Mouse (Mus musculus) megakaryocyte, embryonic 14.5 days (primary cell): ENCODE measurements around the gene Ikzf2. TPM values are rescaled to one million over a fixed set of nuclear protein-coding genes. Genes with fewer than 3 reads are reported as not detected.

Source experiments
- H3K27me3 ChIP-seq: replicated peaks from 2 replicates; pipeline ENCODE3; 2012; ENCODE audit warnings: inconsistent platforms
- H3K36me3 ChIP-seq: replicated peaks from 2 replicates; pipeline ENCODE3; 2012; ENCODE audit warnings: low read length, inconsistent platforms, mixed read lengths
- H3K4me1 ChIP-seq: 2 replicates; pipeline ENCODE4 v1.6.1; 2012; ENCODE audit warnings: inconsistent platforms
- H3K4me3 ChIP-seq: replicated peaks from 2 replicates; pipeline ENCODE3; 2012; ENCODE audit warnings: moderate library complexity, mild to moderate bottlenecking, inconsistent platforms
- H3K9me3 ChIP-seq: 2 replicates; pipeline ENCODE4 v1.6.1; 2012; ENCODE audit warnings: inconsistent platforms
- FLI1 ChIP-seq: IDR thresholded peaks from 2 replicates; pipeline ENCODE4 v1.6.1; 2012; ENCODE audit warnings: low read length, inconsistent platforms, mixed read lengths
- GATA1 ChIP-seq: IDR thresholded peaks from 3 replicates; pipeline ENCODE4 v1.6.1; 2012; ENCODE audit warnings: mixed read lengths, low read length, inconsistent platforms, borderline replicate concordance
- polyA plus RNA-seq: library from polyadenylated mRNA; stranded (reverse); fragments of >175 nt; gene quantifications from 2 replicates; pipeline ENCODE4 v1.2.3, GENCODE M21; 2012; ENCODE audit warnings: low replicate concordance; ENCODE audit not compliant: insufficient read depth

Gene Ikzf2
- polyA plus RNA-seq, 1 experiment: 1.7 TPM

DNA sequence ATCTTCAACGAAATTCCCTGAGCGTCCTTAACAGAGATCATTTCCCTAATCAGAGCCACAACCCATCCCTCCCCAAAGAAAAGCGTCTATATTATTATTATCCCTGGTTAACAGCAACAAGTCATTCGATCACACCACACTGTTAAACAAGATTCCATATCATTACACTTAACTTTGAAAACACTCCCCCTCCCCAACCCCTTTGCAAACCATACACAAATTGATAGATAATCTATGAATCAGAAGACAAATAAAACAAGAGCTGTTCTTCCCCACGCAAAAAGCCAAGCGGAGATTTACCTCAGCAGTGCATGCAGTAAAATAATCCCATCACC, 337 bp downstream of the Ikzf2 start:
- peaks cover 24% of the 10 kb centered on the region for H3K4me1 ChIP-seq
- no peak for TF ChIP-seq FLI1
- no peak for TF ChIP-seq GATA1

DNA sequence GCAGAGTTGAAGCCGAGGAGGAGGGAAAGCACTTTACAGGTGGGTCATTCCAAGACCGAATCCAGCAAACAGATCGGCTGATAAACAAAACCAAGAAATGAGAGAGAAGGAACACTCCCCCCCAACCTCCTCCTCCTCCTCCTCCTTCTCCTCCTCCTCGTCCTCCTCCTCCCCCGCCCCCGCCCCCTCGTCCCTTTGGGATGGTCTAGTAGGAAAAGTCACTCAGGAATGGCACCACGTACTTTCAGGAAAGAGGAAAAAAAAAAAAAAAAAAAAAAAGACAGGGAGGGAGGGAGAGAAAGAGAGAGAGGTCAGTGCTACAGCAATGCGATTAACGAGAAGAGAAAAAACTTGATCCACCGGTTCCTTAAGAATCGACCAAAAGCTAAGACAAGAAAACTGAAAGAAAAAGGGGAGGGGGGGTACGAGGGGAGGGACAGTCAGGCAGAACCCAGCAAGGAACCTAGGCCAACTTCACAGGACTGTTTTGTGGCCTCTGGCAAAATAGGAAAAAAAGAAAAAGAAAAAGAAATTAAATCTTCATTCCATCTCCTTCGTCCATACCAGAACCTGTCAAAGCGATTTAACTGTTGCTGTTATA, 1.1 kb downstream of the Ikzf2 start:
- H3K4me1 ChIP-seq: peaks cover 27% of the 10 kb centered on the region
- TF ChIP-seq FLI1 (no peak), GATA1 (no peak)
- no peaks in the 10 kb centered on the region for H3K36me3 ChIP-seq
- peak overlapping the region; percentile 92 for H3K4me3 ChIP-seq
- H3K9me3 ChIP-seq: no peaks in the 10 kb centered on the region
- no peaks in the 10 kb centered on the region for H3K27me3 ChIP-seq

More for the DNA sequence above, 337 bp downstream of the Ikzf2 start:
- peak overlapping the region; percentile 92 for H3K4me3 ChIP-seq
- no peaks in the 10 kb centered on the region for H3K9me3 ChIP-seq
- H3K36me3 ChIP-seq: no peaks in the 10 kb centered on the region
- H3K27me3 ChIP-seq: no peaks in the 10 kb centered on the region

DNA sequence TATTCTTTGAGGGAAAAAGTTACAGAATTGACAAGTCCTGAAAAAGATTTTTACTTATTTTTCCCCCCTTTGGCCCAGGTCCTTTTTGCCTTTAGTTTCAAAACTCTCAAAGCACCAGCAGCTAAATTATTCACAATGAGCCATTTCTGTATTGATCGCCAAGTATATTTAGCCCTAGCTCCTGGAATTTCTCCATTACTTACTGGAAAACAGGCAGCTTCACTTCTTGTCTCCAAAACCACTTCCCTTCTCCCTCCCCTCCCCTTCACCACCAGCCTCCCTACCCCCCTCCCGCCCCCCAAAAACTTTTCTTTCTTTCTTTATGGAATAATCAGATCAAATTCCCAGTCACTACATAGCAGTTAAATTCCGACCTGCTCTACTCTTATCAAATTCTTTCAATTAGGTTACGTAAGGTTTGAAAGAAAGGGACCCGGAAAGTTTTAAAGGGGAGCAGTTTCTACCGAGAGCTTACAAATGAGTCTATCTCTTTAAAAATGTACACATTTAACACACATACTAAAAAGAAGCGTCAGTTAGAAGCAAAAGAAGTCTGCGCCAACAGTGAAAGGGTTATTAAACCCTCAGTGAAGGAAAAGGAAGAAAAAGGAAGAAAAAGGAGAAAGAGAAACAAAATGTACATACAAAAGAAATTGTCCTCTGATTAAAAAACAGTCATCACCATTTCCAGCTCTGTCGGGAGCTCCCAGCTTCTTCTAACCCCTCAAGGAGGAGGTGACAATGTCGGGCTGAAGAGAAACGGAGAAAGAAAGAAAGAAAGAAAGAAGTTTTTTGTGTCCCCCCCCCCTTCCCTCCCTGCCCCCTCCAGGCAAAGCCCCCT, 1.8 kb downstream of the Ikzf2 start:
- H3K9me3 ChIP-seq: no peaks in the 10 kb centered on the region
- no peaks in the 10 kb centered on the region for H3K36me3 ChIP-seq
- TF ChIP-seq FLI1 (no peak), GATA1 (no peak)
- H3K4me1 ChIP-seq: peaks cover 35% of the 10 kb centered on the region
- H3K27me3 ChIP-seq: no peaks in the 10 kb centered on the region
- peak overlapping the region; percentile 92 for H3K4me3 ChIP-seq

DNA sequence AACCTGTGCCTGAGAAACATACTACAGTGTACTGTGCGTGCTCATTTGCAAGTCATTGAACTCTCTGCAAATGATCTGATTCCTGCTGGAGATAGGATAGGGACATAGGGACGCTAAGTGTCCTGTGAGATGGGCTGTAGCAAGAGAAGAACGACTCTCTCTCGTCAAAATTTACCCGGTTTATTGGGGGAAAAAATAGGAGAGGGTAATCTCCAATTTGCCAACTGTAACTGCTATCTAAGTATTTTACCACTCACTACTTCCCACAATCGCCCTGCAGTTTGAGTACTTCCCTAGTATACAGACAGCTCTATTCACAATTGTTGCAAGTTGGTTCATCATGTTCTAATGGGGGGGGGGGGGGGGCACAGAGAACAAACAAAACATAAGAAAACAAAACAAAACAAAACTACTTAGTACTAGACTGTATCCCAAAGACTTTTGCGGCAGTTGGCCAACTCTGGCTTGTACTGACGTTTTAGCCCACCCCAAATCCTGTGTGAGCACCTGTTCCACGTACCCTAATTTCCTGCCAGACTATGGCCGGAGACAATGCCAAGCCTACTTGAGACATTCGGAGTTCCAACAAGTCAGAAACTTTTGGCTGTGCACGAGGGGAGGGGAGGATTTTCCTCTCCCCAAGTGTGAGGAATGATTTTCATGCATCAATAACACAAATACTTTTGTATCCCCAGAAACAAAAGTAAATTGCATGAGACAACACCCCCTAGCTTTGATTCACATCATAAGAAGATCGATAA, 2.6 kb downstream of the Ikzf2 start:
- no peaks in the 10 kb centered on the region for H3K9me3 ChIP-seq
- H3K36me3 ChIP-seq: no peaks in the 10 kb centered on the region
- TF ChIP-seq GATA1 (no peak), FLI1 (no peak)
- peaks cover 43% of the 10 kb centered on the region for H3K4me1 ChIP-seq
- H3K27me3 ChIP-seq: no peaks in the 10 kb centered on the region
- H3K4me3 ChIP-seq: peak overlapping the region; percentile 92

DNA sequence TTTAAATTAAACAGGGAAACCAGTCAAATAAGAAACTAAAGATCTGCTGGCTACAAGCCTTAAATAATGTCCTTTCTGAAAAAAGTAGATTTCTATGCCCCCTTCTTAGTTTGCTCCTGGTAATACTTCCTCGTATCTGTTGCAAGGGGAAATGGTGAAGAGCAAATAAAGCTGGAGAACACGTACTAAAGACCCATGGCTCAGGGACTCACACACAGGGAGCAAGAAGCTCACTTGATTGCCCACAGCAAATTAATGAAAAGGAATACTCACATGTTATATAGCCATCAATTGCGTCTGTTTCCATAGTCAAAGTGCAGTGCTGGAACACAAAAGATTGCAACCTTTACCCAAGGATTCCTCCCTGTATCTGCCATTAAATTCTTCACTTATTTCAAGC, 3.2 kb downstream of the Ikzf2 start:
- Histone ChIP-seq H3K4me3 (peak overlapping the region; percentile 92), H3K36me3 (peaks cover 3% of the 10 kb centered on the region), H3K27me3 (no peaks in the 10 kb centered on the region), H3K9me3 (no peaks in the 10 kb centered on the region), H3K4me1 (peaks cover 46% of the 10 kb centered on the region)
- TF ChIP-seq GATA1 (no peak), FLI1 (no peak)

DNA sequence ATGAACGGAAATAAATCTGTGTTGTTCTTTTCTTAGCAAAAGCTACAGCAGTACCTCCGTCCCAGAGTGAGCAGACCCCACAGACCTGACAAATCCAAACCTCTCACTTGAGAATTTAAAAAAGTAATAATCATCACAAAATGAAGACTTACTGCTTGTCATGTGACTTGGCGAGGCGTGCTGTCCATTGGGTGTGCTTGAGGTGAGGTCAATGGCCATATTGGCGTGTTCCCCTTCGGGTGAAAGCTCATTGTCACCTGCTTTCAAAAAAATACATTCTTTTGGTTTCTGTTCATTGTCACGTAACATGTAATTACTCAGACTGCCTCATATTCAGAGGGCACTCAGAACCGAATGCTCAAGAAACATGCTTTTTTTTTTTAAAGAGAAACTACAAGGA, 4.0 kb downstream of the Ikzf2 start:
- peak overlapping the region; percentile 90 for H3K4me3 ChIP-seq
- peaks cover 51% of the 10 kb centered on the region for H3K4me1 ChIP-seq
- no peaks in the 10 kb centered on the region for H3K27me3 ChIP-seq
- no peaks in the 10 kb centered on the region for H3K9me3 ChIP-seq
- H3K36me3 ChIP-seq: peaks cover 3% of the 10 kb centered on the region
- no peak for TF ChIP-seq FLI1

DNA sequence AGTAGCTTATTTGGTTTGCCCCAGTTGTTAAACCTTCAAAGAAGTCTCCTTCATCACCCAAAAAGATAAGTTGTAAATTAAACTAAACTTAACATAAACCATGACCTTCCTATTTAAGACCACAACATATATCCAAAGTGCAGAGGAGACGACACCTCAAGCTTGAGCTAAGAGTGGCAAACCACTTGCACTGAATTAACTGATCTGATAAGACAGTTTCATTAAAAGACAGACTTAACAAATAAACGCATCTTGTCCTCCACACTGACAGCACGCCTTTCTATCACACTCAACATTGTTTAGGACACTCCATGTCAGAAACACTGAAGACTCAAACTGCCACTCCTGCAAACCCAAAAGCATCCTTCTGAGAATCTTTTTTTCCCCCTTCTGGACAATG, 4.8 kb downstream of the Ikzf2 start:
- peak overlapping the region; percentile 48 for H3K4me3 ChIP-seq
- peaks cover 8% of the 10 kb centered on the region for H3K36me3 ChIP-seq

DNA sequence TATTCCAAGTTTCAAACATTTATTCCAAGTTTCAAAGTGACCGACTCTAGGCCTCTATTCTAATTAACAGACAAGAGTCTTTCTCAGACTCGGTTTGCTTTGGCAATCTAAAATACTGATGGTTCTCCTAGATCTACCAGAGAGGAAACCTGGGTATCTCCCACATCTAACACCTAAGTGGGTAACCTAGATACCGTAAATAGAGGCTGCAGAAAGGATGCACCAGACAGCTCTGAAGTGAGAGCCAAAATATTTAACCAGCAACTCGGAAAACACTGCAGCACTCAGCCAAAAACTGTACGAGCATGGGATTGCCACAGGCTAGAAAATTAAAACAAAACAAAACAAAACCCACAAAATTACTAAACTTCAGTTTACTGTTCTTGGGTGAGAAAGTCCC, 6.0 kb downstream of the Ikzf2 start:
- no peaks in the 10 kb centered on the region for H3K27me3 ChIP-seq
- peaks cover 59% of the 10 kb centered on the region for H3K4me1 ChIP-seq
- H3K36me3 ChIP-seq: peaks cover 8% of the 10 kb centered on the region
- H3K4me3 ChIP-seq: no peak overlapping the region
- no peaks in the 10 kb centered on the region for H3K9me3 ChIP-seq
- TF ChIP-seq FLI1 (no peak), GATA1 (no peak)

More for the DNA sequence above, 4.8 kb downstream of the Ikzf2 start:
- H3K27me3 ChIP-seq: no peaks in the 10 kb centered on the region
- TF ChIP-seq GATA1: no peak
- TF ChIP-seq FLI1: no peak
- H3K9me3 ChIP-seq: no peaks in the 10 kb centered on the region
- peaks cover 57% of the 10 kb centered on the region for H3K4me1 ChIP-seq

DNA sequence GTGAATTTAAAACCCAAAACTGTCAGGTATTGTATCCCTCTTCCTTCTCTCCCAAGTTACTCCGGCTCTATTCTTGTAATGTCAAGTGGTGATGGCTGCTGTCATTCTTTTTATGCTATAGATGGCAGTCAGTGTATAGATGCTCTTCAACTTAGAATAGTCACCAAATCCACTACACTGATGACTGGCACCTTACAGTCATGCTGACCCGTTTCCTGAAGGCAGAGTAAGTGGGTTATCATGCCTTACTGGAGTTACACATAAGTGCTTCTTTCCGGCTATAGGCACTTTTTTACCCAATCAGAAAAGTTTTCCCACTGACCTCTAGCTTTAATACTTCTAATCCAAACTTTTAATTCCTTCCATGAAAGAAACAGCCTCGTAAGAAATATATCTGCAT, 6.5 kb downstream of the Ikzf2 start:
- TF ChIP-seq FLI1 (no peak), GATA1 (no peak)
- peaks cover 8% of the 10 kb centered on the region for H3K36me3 ChIP-seq
- H3K9me3 ChIP-seq: no peaks in the 10 kb centered on the region
- peak overlapping the region; percentile 59 for H3K4me3 ChIP-seq
- H3K4me1 ChIP-seq: peaks cover 63% of the 10 kb centered on the region
- H3K27me3 ChIP-seq: no peaks in the 10 kb centered on the region

DNA sequence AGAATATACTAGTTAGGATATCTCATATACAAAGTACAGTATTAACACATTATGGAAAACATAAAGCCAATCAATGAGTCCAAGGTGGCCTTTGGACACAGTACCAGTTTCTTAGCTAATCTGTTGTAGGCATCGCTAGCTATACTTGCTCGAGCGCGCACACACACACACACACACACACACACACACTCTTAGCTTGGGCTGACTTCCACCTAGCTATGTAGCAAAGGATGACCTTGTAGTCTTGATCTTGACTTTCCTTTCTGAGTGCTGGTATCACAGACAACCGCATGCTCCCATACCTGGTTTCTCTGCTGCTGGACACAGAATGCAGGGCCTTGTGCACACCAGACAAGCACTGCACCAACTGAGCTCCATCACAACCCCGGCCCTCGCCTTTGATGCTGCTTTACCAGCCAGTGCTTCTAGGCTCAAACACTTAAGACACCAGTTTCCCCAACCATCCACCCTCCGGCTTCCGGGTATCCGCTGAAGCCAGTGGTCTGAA, 17.1 kb downstream of the Ikzf2 start:
- TF ChIP-seq FLI1 (no peak), GATA1 (no peak)
- Histone ChIP-seq H3K9me3 (no peaks in the 10 kb centered on the region), H3K4me1 (peaks cover 35% of the 10 kb centered on the region), H3K27me3 (no peaks in the 10 kb centered on the region), H3K4me3 (no peak overlapping the region), H3K36me3 (no peaks in the 10 kb centered on the region)

DNA sequence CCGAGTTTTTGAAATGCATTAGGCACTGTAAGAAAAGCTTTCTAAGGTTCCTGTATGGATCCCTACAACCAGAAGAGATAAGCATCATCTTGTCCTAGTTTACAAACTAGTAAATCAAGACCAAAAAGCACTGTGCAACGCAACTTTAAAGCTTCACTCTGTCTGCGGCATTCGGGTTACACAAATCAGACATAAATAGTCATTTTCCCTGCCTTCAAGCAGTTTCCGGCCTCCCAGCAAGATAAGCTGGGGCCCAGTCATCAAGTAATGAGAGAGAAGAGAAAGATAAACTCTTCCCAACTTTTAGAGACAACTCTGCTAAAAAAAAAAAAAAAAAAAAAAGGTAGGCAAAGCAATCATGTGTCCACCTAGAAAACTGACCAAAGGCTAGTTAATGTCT, 19.6 kb downstream of the Ikzf2 start:
- H3K4me1 ChIP-seq: peaks cover 54% of the 10 kb centered on the region
- no peaks in the 10 kb centered on the region for H3K27me3 ChIP-seq
- no peaks in the 10 kb centered on the region for H3K9me3 ChIP-seq
- peak overlapping the region; percentile 26 for H3K4me3 ChIP-seq
- H3K36me3 ChIP-seq: no peaks in the 10 kb centered on the region
- no peak for TF ChIP-seq FLI1
- no peak for TF ChIP-seq GATA1
